Mouse (Mus musculus) embryonic fibroblast, embryonic 13.5 days (primary cell): ENCODE measurements around the gene Ociad1.

ENCODE experiments used
- CTCF ChIP-seq: IDR thresholded peaks from 2 replicates; pipeline ENCODE4 v1.5.1; 2011; ENCODE audit warnings: mild to moderate bottlenecking, control low read depth, low read length, moderate library complexity, borderline replicate concordance; ENCODE audit not compliant: insufficient read depth
- POLR2A ChIP-seq: IDR thresholded peaks from 2 replicates; pipeline ENCODE4 v1.6.1; 2011; ENCODE audit warnings: low read depth, mild to moderate bottlenecking, control low read depth, low read length, moderate library complexity

GRCm38 (mm10) chr5:73355393-73355792 is 62.8 kb downstream of the Ociad1 start:
- TF ChIP-seq CTCF, result no peak
- no peak for TF ChIP-seq POLR2A
